Mouse (Mus musculus): Measurements from ENCODE around the gene Mesp1. TPM values are rescaled to one million over a fixed set of nuclear protein-coding genes. Genes with fewer than 3 reads are reported as not detected.

Gene Mesp1
- polyA plus RNA-seq, 1 experiment from 2014 or later: not detected

DNA sequence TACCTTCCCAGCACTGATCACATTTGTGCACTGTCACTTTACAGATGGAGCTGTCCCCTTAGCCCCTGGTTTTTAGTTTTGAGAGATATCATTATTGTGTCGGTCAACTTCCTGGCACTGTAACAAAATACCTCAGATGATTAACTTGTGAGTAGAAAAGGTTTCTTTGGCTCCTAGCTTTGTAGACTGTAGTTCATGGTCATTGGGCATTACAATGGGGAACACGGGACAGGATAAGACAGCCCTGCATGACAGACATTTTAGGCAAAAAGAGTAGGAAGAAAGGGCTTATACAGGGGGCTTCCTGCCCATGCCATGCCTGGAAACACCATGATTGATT is 11.1 kb downstream of the Mesp1 start:
- Histone ChIP-seq H3K9me3 (no peaks in the 10 kb centered on the region), H3K27me3 (ENCODE audit: poor library complexity, severe bottlenecking) (peaks cover 15% of the 10 kb centered on the region), H3K4me1 (peaks cover 14% of the 10 kb centered on the region), H3K36me3 (replicated peaks) (no peaks in the 10 kb centered on the region), H3K4me3 (no peak overlapping the region), H3K27ac (no peak overlapping the region)
- DNase-seq (ENCODE audit: extremely low spot score, low spot score): no peak
- 87% methylated on average over 2 of the region's 2 CpGs for WGBS

DNA sequence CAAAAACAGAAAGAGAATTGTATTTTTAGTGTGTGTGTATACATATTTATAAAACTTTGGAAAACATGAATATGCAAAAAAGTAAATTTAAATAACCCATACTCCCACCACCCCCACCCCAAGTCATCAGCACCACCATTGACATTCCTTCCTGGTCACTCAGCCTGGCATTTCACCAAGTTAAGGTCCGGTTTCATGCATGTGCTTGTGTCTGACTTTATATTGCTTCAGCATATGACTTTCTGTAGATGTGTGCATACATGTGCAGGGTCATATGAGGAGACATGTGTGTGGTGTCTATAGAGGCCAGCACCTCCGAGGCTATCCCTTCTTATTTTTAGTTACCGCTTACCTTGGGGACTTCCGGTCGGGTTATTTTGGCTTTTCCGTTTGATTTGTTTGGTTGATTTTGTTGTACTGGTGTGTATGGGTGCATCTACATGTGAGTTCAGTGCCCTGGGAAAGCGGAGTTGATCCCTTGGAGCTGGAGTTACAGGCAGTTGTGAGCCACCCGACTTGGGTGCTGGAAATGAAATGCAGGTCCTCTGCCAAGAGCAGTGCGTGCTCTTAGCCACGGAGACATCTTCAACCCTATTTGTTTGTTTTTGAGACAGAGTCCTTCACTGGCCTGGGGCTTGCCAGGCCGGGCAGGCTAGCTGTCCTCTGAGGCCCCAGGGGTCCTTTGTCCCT is 11.6 kb downstream of the Mesp1 start:
- no peak overlapping the region for H3K4me3 ChIP-seq
- peaks cover 10% of the 10 kb centered on the region for H3K27me3 ChIP-seq (ENCODE audit: poor library complexity, severe bottlenecking)
- no peak overlapping the region for H3K27ac ChIP-seq
- WGBS: 83% methylated on average over 11 of the region's 11 CpGs
- no peaks in the 10 kb centered on the region for H3K36me3 ChIP-seq (replicated peaks)
- DNase-seq (ENCODE audit: extremely low spot score, low spot score): no peak
- no peaks in the 10 kb centered on the region for H3K9me3 ChIP-seq
- peaks cover 14% of the 10 kb centered on the region for H3K4me1 ChIP-seq

DNA sequence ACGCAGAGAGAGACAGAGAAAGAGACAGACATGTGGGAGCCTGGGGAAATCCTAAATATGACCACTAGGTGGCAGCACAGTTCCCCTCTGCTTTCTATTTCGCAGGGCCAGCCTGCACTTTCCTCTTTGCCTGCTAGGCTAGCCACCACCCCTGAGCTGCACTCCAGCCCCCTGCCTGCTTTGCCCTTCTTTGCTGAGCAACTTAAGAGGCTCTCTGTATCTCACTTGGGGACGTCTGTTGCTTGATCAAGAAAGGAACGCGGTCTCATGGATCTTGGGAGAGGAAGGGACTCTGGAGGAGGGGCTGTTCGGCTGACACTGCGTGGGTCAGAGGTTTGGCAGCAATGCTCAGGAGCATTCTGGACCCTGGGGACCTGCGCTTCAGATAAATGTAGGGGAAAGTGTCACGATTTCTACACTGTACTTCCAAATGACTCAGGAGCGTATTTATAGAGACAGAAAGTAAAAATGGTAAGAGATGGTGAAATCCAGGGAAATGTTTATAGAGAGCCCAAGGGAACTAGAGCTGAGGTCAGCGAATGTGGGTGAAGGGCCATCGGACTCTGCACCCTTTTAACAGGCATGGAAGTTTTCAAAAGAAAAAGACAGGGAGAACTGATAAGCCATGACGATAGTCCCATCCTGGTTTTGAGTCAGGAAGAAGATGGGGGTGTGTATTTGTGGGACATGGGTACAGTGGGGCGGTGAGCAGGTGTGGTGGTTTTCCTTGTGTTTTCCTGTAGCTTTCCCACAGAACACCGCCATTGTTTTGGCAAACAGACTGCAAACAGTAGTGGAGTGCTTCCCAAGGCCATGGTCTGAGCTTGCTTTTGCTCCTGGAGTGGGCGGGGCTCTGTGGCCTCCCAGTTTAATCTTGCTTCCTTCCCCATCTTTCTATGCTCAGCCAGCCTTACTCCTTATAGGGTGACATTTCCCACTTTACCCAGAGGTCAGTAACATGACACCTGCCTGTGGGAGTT is 12.7 kb downstream of the Mesp1 start:
- no peaks in the 10 kb centered on the region for H3K9me3 ChIP-seq
- DNase-seq (ENCODE audit: extremely low spot score, low spot score): peak; percentile 79
- peaks cover 12% of the 10 kb centered on the region for H3K4me1 ChIP-seq
- 31% methylated on average over 16 of the region's 16 CpGs for WGBS
- H3K27ac ChIP-seq: no peak overlapping the region
- H3K27me3 ChIP-seq (ENCODE audit: poor library complexity, severe bottlenecking): 0 out of 2 replicates have a peak, but pooled peaks cover 4% of the 10 kb centered on the region
- peak overlapping the region; percentile 35 for H3K4me3 ChIP-seq
- no peaks in the 10 kb centered on the region for H3K36me3 ChIP-seq (replicated peaks)

DNA sequence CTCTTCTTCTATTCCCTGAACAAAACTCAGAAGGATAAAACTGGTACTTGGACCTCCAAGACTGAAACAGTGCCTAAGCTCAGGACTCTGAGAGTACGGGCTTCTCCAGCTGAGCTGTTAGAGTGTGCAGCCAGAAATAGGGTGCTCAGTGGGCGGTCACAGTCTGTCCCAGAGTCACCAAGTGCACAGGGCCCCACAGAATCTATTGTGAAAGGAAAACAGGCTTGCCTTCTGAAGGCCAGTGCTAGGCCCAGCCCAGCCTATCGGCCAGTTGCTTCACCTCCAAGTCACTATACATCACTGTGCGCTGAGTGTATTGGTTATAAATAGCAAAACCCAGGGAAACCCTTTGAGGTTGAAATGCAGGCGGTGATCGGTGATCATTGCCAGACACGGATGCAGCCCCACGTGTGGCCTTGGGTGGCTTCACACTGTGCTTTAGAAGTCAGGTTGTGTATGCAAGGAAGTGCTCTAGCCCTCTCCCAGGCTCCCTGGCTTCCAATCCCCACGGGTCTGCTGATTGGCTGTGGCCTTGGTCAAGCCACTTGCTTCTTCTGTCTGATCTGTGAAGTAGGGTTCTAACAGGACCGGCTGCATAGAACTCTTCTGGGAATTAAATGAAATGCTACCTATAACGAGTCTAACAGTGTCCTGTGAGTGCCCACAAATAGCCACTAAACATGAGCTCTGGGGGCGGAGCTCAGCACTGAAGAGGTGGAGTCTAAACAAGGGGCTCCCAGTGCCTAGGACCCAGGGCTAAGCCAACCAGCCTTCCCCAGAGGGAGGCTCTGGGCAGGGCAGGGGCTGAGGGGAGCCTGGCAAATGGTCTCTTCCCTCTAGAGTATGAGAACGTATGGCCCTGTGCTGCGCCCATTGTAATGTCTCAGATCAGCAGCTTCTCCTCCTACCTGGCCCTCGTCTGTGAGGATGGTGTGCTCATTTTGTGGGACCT is 21.8 kb downstream of the Mesp1 start:
- H3K4me1 ChIP-seq: peaks cover 15% of the 10 kb centered on the region
- 50% methylated on average over 15 of the region's 15 CpGs for whole genome bisulfite sequencing

DNA sequence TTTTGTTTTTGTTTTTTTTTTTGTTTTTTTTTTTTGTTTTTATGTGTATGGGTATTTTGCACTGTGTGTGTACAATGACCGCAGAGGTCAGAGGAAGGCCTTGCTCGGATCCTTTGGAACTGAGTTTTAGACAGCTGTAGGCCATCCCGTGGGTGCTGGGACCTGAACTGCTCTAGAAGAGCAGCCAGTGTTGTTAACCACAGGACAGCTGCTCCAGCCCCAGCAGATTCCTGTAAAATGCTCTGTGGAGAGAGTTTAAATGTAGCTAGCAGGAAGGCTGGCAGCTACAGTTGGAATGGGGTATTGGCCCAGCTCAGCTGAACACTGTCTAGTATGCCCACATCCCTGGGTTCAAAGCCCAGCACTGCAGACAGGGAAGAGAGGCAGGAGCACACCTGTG is 23.9 kb downstream of the Mesp1 start:
- WGBS: 92% methylated on average over 3 of the region's 3 CpGs
- peaks cover 15% of the 10 kb centered on the region for H3K4me1 ChIP-seq

More for the DNA sequence above, 21.8 kb downstream of the Mesp1 start:
- DNase-seq (ENCODE audit: extremely low spot score, low spot score): no peak
- no peaks in the 10 kb centered on the region for H3K36me3 ChIP-seq (replicated peaks)
- no peaks in the 10 kb centered on the region for H3K27me3 ChIP-seq (ENCODE audit: poor library complexity, severe bottlenecking)
- H3K9me3 ChIP-seq: no peaks in the 10 kb centered on the region
- H3K27ac ChIP-seq: no peak overlapping the region
- no peak overlapping the region for H3K4me3 ChIP-seq

DNA sequence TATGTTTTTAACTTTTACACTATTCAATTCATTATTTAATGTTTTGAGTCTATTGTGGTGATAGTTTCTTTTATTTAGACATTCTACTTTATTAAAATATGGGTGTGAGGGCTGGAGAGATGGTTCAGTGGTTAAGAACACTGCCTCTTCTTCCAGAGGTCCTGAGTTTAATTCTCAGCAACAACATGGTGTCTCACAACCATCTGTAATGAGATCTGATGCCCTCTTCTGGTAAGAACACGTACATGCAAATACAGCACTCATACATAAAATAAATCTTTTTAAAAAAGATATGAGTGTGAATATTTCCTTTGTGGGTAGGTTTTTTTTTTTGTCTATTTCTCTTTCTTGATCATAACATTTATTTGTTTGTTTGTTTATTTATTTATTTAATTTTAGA is 27.6 kb downstream of the Mesp1 start:
- no peak for DNase-seq (ENCODE audit: extremely low spot score, low spot score)
- WGBS: 52% methylated on average over 1 of the region's 1 CpGs
- H3K9me3 ChIP-seq: no peaks in the 10 kb centered on the region
- H3K4me3 ChIP-seq: no peak overlapping the region
- no peaks in the 10 kb centered on the region for H3K27me3 ChIP-seq (ENCODE audit: poor library complexity, severe bottlenecking)
- H3K27ac ChIP-seq: no peak overlapping the region
- H3K36me3 ChIP-seq (replicated peaks): no peaks in the 10 kb centered on the region
- H3K4me1 ChIP-seq: no peaks in the 10 kb centered on the region

More for the DNA sequence above, 23.9 kb downstream of the Mesp1 start:
- Histone ChIP-seq H3K9me3 (no peaks in the 10 kb centered on the region), H3K27ac (no peak overlapping the region), H3K4me3 (no peak overlapping the region), H3K36me3 (replicated peaks) (no peaks in the 10 kb centered on the region), H3K27me3 (ENCODE audit: poor library complexity, severe bottlenecking) (no peaks in the 10 kb centered on the region)
- DNase-seq (ENCODE audit: extremely low spot score, low spot score): no peak

DNA sequence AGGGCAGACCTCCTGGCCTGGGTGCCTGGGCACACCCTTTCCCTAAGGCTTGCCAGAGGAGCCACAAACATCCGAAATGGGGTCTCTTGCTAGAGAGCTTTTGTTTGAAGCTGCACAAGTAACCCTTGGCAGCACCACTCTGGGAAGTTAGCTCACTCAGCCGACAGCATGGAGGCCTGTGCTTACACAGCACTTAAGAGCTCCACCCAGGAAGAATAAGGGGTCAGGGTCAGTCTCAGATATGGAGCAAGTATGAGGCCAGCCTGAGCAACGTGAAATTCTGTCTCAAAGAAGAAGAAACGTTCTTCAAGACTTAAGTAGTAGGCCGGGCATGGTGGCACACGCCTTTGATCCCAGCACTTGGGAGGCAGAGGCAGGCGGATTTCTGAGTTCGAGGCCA is 31.5 kb downstream of the Mesp1 start:
- no peak overlapping the region for H3K4me3 ChIP-seq
- DNase-seq (ENCODE audit: extremely low spot score, low spot score): no peak
- 81% methylated on average over 8 of the region's 8 CpGs for WGBS

DNA sequence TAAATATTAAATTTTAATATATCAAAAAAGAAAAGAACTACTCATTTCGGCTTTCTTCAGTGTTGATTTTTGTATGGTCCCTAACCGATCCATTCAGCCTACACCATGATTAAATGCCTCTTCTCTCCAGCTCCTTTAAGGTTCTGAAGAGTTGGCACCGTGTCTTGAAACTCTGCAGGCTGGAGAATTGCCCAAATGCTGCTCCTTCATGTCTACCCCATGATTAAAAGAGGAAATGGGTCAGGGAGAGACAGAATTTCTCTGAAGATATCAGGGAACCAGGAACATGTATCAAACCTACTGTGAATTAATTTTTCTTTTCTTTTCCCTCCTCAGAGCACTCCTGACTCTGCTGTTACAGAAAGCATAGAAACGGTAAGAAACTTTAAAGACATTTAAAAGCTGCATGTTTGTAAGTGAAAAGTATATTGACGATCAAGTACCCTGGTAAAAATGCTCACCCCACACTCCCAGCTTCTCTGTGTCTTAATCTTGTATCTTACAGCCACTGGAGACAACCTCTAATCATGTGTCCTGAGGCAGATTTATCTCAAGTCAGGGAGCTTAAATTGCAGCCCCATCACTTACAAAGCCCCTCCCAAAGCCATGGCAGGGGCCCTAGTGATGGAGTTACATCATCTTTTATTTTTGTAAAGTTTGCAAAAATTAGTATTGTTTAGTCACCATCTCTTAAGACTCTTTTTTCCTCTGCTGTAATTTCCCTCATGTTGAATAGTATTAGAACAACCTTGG is 32.3 kb downstream of the Mesp1 start:
- no peak for DNase-seq (ENCODE audit: extremely low spot score, low spot score)
- Histone ChIP-seq H3K27me3 (ENCODE audit: poor library complexity, severe bottlenecking) (no peaks in the 10 kb centered on the region), H3K4me3 (no peak overlapping the region), H3K36me3 (replicated peaks) (no peaks in the 10 kb centered on the region), H3K4me1 (no peaks in the 10 kb centered on the region), H3K9me3 (no peaks in the 10 kb centered on the region), H3K27ac (no peak overlapping the region)
- 86% methylated on average over 5 of the region's 5 CpGs for WGBS

More for the DNA sequence above, 31.5 kb downstream of the Mesp1 start:
- Histone ChIP-seq H3K27ac (no peak overlapping the region), H3K36me3 (replicated peaks) (no peaks in the 10 kb centered on the region), H3K4me1 (no peaks in the 10 kb centered on the region), H3K27me3 (ENCODE audit: poor library complexity, severe bottlenecking) (no peaks in the 10 kb centered on the region), H3K9me3 (no peaks in the 10 kb centered on the region)

DNA sequence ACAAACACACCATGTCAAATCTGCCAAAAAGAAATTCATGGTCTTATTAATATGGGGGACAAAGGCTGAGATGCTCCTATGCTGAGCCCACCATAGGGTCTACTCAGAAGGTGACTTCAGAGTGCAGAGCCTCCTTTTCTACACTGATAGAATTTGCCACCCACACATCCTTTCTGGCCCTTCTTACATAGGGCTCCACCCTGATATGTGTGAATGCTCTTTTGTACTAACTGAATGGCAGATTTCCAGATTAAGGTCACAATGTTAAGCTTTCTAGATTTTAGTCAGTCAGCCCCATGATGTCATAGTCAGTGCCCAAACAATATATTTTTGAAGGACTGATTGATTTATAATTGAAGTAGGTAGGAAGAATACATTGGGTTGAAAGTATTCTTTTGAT is 33.8 kb downstream of the Mesp1 start:
- Histone ChIP-seq H3K36me3 (replicated peaks) (no peaks in the 10 kb centered on the region), H3K9me3 (no peaks in the 10 kb centered on the region)
- DNase-seq (ENCODE audit: extremely low spot score, low spot score): no peak

DNA sequence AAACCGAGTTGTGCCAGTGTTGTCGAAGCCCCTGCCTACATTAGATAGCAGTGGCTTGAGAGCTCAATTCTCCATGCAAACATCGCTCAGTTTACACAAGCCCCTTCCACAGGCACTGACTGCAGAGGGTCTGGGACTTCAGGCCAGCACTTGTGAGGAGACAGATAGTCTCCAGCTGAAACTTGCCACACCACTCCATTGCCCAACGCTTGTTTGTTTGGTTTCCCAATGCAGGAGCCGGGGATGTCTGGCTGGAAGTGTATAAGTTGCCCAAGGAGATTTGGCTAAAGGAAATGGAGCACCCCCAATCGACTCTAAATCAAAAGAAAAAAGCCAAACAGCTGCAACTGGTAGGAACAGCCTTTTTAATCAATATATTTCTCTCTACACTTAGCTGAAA is 35.4 kb downstream of the Mesp1 start:
- Histone ChIP-seq H3K4me3 (no peak overlapping the region), H3K27me3 (ENCODE audit: poor library complexity, severe bottlenecking) (no peaks in the 10 kb centered on the region), H3K9me3 (no peaks in the 10 kb centered on the region), H3K36me3 (replicated peaks) (no peaks in the 10 kb centered on the region), H3K27ac (no peak overlapping the region), H3K4me1 (no peaks in the 10 kb centered on the region)
- no peak for DNase-seq (ENCODE audit: extremely low spot score, low spot score)
- WGBS: 81% methylated on average over 6 of the region's 6 CpGs

More for the DNA sequence above, 33.8 kb downstream of the Mesp1 start:
- no peaks in the 10 kb centered on the region for H3K27me3 ChIP-seq (ENCODE audit: poor library complexity, severe bottlenecking)
- no peaks in the 10 kb centered on the region for H3K4me1 ChIP-seq
- H3K27ac ChIP-seq: no peak overlapping the region
- H3K4me3 ChIP-seq: no peak overlapping the region

DNA sequence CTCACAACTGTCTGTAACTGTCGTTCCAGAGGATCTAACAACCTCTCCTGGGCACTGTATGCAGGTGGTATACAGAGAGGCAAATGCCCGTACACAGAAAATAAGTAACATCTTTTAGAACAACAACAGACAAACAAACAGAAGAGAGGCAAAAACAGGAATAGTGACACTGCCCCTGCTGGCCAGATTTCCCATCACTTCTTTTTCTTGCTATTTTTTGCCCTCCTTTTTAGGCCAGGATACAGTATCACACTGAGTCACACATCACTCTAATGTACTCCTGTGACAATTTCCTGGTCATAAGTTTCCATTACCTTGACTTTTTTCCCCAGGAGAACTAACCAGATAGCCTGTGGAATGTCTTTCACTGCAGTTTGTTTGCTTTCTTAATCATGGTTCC is 37.3 kb downstream of the Mesp1 start:
- H3K27ac ChIP-seq: no peak overlapping the region
- H3K4me3 ChIP-seq: no peak overlapping the region
- no peaks in the 10 kb centered on the region for H3K9me3 ChIP-seq
- H3K4me1 ChIP-seq: no peaks in the 10 kb centered on the region
- no peaks in the 10 kb centered on the region for H3K36me3 ChIP-seq (replicated peaks)
- DNase-seq (ENCODE audit: extremely low spot score, low spot score): no peak
- WGBS: 54% methylated on average over 2 of the region's 2 CpGs
- no peaks in the 10 kb centered on the region for H3K27me3 ChIP-seq (ENCODE audit: poor library complexity, severe bottlenecking)

DNA sequence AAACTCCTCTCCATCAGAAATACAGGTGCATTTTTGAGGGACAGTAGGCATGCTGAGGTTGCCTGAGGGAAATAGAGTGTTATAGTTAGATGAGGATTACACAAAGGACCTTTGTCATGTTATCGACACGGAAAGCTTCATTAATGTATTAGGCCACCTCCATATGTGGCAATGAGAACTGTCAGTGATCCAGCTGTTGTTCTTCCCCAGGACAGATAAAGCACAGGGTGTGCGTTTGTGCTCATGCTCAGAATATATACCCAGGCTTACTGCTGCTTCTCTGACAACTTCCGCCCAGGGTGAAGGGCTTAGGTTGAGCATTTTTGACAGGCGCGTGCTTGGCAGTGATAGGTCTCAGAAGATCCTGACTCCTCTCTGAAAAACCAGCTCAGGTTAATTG is 44.1 kb downstream of the Mesp1 start:
- WGBS: 89% methylated on average over 6 of the region's 6 CpGs

More for the DNA sequence above, 44.1 kb downstream of the Mesp1 start:
- no peaks in the 10 kb centered on the region for H3K36me3 ChIP-seq (replicated peaks)
- H3K27ac ChIP-seq: no peak overlapping the region
- no peak overlapping the region for H3K4me3 ChIP-seq
- no peaks in the 10 kb centered on the region for H3K9me3 ChIP-seq
- no peak for DNase-seq (ENCODE audit: extremely low spot score, low spot score)
- no peaks in the 10 kb centered on the region for H3K27me3 ChIP-seq (ENCODE audit: poor library complexity, severe bottlenecking)
- H3K4me1 ChIP-seq: no peaks in the 10 kb centered on the region

Data from forebrain, embryonic 10.5 days (tissue).